Mouse (Mus musculus) lung, postnatal 10 days (tissue): Measurements from ENCODE around the gene Srsf11.

Source experiments
- DNase-seq: peaks from one replicate; pipeline ENCODE4 v3.0.0; 2021

Gene Srsf11

GRCm38 (mm10) chr3:157973236-157973635 lies 63.2 kb downstream of the Srsf11 start:
- DNase-seq: no peak

DNA sequence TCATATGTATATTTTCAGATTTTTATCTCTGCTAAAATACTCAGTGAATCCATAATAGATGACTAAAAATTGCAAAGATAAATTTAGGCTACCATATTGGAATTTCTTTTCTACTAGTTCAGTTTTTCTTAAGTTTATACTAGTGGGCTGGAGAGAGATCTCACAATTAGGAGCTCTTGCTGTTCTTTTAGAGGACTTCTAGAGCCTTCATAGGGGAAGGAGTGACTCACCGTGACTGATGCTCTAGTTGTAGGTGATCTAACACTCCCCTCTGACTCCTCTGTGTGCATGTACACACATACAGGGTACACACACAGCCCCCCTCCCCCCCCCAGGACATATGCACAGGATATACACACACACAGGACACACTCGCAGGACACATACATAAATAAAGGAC lies 65.3 kb downstream of the Srsf11 start:
- DNase-seq: no peak
